Mouse (Mus musculus) left cerebral cortex, adult 11 months (tissue): ENCODE results near the gene Asxl2.
A peak's percentile ranks its signal among the peaks of the same experiment; 100 is the strongest.
"Not testable (repeated sequence)": the region's sequence is repeated elsewhere in the genome, so short reads cannot be mapped to it uniquely, and the experiment has no call there.

Experiments used
- DNase-seq: peaks from one replicate; pipeline ENCODE4 v3.0.0; 2022; ENCODE audit warnings: low spot score

Asxl2 gene

GRCm38 (mm10) chr12:3427891-3428775 is 1.5 kb downstream of the Asxl2 start:
- no peak for DNase-seq

GRCm38 (mm10) chr12:3429681-3430442 is 3.2 kb downstream of the Asxl2 start:
- DNase-seq, result no peak

GRCm38 (mm10) chr12:3430443-3430753 is 3.7 kb downstream of the Asxl2 start:
- DNase-seq, result no peak

GRCm38 (mm10) chr12:3430985-3431384 is 4.3 kb downstream of the Asxl2 start:
- DNase-seq, result no peak

- DNase-seq, result no peak
Observed at GRCm38 (mm10) chr12:3433736-3434135, 7.1 kb downstream of the Asxl2 start.

- no peak for DNase-seq
Observed at GRCm38 (mm10) chr12:3436446-3436845, 9.8 kb downstream of the Asxl2 start.

- DNase-seq, result no peak
Observed at GRCm38 (mm10) chr12:3437815-3438214, 11.2 kb downstream of the Asxl2 start.

GRCm38 (mm10) chr12:3440916-3441315 is 14.3 kb downstream of the Asxl2 start:
- DNase-seq, result no peak

GRCm38 (mm10) chr12:3441361-3441760 is 14.7 kb downstream of the Asxl2 start:
- no peak for DNase-seq

GRCm38 (mm10) chr12:3453554-3453953 is 26.9 kb downstream of the Asxl2 start:
- DNase-seq, result no peak

- DNase-seq, result no peak
Observed at GRCm38 (mm10) chr12:3463087-3463486, 36.4 kb downstream of the Asxl2 start.

- DNase-seq, result no peak
Observed at GRCm38 (mm10) chr12:3499662-3500061, 73.0 kb downstream of the Asxl2 start.

- no peak for DNase-seq
Observed at GRCm38 (mm10) chr12:3500071-3500470, 73.4 kb downstream of the Asxl2 start.

GRCm38 (mm10) chr12:3518665-3519297 is 92.1 kb downstream of the Asxl2 start:
- DNase-seq, result peak; percentile 35

- not testable (repeated sequence) for DNase-seq
Observed at GRCm38 (mm10) chr12:3521806-3522205, 95.1 kb downstream of the Asxl2 start.

- no peak for DNase-seq
Observed at GRCm38 (mm10) chr12:3525536-3525935, 98.9 kb downstream of the Asxl2 start.

GRCm38 (mm10) chr12:3535446-3535845 is 108.8 kb downstream of the Asxl2 start:
- not testable (repeated sequence) for DNase-seq

GRCm38 (mm10) chr12:3537616-3538015 is 111.0 kb downstream of the Asxl2 start:
- no peak for DNase-seq

GRCm38 (mm10) chr12:3538036-3538435 is 111.4 kb downstream of the Asxl2 start:
- DNase-seq, result no peak

- no peak for DNase-seq
Observed at GRCm38 (mm10) chr12:3539605-3540004, 112.9 kb downstream of the Asxl2 start.

- no peak for DNase-seq
Observed at GRCm38 (mm10) chr12:3540871-3541270, 114.2 kb downstream of the Asxl2 start.

- DNase-seq, result no peak
Observed at GRCm38 (mm10) chr12:3545451-3545850, 118.8 kb downstream of the Asxl2 start.

- no peak for DNase-seq
Observed at GRCm38 (mm10) chr12:3546121-3546658, 119.5 kb downstream of the Asxl2 start.
